Mouse (Mus musculus): ENCODE data around the gene Foxc1.

The Foxc1 gene

DNA sequence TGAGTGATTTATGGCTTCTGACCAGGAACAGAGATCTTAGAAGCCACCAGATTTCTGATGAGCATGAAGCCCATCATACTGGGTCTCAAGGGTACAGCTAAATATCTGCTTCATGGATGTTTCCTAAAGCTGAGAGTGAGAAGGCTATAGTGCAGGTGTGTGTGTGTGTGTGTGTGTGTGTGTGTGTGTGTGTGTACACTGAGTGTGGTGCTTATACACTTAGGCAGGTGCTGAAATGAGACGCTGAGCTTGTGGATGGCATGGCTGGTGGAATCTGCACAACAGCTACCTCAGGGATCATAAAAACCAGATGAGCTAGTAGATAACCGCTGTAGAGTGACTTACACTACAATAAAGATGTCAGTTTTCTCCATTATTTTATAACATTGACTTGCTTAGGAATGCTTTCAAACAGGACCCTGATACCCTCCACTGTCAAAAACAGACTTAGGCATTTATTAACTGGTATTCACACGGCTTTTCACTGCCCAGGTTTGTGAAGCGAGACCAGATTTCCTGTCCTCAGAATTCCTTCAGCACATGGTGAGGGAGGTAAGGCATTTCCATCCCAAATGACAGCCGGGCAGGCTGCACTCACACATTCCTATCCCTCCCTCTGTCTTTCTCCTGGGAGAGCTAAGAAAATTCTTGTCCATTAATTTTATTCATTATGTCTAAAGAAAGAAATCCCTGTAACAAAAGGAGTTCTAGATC lies 43.0 kb downstream of the Foxc1 start:
- DNase-seq: no peak

DNA sequence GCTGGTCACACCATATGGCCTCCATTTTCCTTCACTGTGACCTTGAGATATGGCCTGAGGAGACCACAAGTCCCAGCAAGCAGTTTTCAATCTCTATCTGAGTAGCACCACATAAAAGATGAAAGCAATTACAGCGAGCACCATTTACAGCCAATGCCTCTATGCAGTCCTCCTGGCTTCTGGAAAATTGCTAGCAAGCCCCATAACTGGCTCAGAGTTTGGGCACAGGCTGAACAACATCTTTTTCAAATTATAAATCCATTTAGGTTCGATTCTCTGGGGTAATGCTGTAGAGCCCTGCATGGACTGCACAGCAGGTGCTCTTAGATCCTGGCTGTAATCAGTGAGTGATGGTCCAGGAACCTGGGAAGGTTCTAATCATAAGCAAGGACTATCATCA lies 47.1 kb downstream of the Foxc1 start:
- no peak for DNase-seq

DNA sequence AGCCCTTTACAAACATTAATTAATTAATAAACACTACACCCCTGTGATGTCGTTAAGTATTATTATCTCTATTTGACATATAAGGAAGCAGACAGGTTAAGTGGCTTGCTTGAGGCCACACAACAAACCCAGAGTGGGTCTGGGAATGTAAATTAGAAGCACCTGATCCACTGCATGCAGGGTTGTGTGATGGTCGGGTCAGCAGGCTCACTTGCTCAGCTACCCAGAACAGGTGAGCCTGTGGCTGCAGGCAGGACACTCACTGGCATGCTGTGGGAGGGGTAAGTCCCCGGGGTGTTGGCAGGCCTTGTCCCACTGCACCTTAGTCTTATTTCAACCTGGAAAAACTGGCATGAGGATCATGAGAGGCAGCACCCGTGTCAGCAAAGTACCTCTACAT lies 47.6 kb downstream of the Foxc1 start:
- no peak for DNase-seq

DNA sequence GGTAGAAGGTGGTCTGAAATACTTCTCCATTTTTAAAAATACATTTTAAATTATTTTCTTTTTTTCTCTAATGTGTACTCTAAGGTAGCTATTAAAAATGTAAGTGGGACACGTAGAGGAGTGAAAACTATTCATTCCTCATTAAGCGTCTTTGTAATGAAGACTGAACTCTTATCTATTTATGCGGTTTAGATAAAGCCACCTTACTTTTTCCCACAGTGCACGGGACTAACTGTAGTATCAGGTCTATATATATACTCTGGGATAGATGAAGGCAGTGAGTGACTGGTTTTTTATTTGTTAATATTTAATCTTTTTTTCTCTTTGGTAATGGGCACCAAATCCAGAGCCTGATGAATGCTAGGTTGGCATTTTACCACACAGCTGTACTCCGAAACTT lies 53.8 kb downstream of the Foxc1 start:
- DNase-seq: no peak

Data from lung, postnatal 14 days (tissue).